Mouse (Mus musculus) hindbrain, embryonic 14.5 days (tissue): ENCODE data around the gene Pspn. TPM values are rescaled to one million over a fixed set of nuclear protein-coding genes. Genes with fewer than 3 reads are reported as not detected.

Experiments used
- ATAC-seq: fragments of 200-750 bp; cut with Nextera tagmentation; 2 replicates; pipeline ENCODE4 v1.8.0; 2017; ENCODE audit warnings: moderate number of reproducible peaks, mild to moderate bottlenecking, moderate TSS enrichment, moderate library complexity; ENCODE audit not compliant: low FRiP score
- DNase-seq: peaks from one replicate; pipeline ENCODE4 v3.0.0-alpha.2; 2015; ENCODE audit warnings: low spot score
- H3K27ac ChIP-seq: fragments of 300-500 bp; sonication (generic); 2 replicates; pipeline ENCODE4 v1.5.1; 2014; ENCODE audit warnings: mild to moderate bottlenecking, moderate library complexity
- H3K27me3 ChIP-seq: fragments of 300-500 bp; sonication (generic); 2 replicates; pipeline ENCODE4 v1.6.1; 2014; ENCODE audit warnings: mild to moderate bottlenecking, low read length, mixed read lengths; ENCODE audit not compliant: control insufficient read depth, insufficient read depth
- H3K36me3 ChIP-seq: fragments of 300-500 bp; sonication (generic); replicated peaks from 2 replicates; pipeline ENCODE4 v1.6.1; 2014; ENCODE audit not compliant: control insufficient read depth, insufficient read depth
- H3K4me1 ChIP-seq: fragments of 300-500 bp; sonication (generic); replicated peaks from 2 replicates; pipeline ENCODE4 v1.6.1; 2014; ENCODE audit warnings: antibody characterized with exemption, low read length, mixed read lengths; ENCODE audit not compliant: control insufficient read depth, insufficient read depth
- H3K4me2 ChIP-seq: fragments of 300-500 bp; sonication (generic); replicated peaks from 2 replicates; pipeline ENCODE4 v1.6.1; 2014; ENCODE audit warnings: mild to moderate bottlenecking, moderate library complexity
- H3K4me3 ChIP-seq: fragments of 300-500 bp; sonication (generic); replicated peaks from 2 replicates; pipeline ENCODE4 v1.5.1; 2014; ENCODE audit warnings: mild to moderate bottlenecking, low read length
- H3K9ac ChIP-seq: fragments of 300-500 bp; sonication (generic); 2 replicates; pipeline ENCODE4 v1.6.1; 2014
- H3K9me3 ChIP-seq: fragments of 300-500 bp; sonication (generic); 2 replicates; pipeline ENCODE4 v1.6.1; 2016; ENCODE audit warnings: low read length; ENCODE audit not compliant: control insufficient read depth
- WGBS: fragments of 180-500 bp; shearing (Covaris S2); extraction: QIAGEN DNeasy Blood & Tissue Kit; methylation state at CpG from one replicate; pipeline ENCODE4 v1.1.7; 2014; 5-methylcytosine and 5-hydroxymethylcytosine counted together
- polyA plus RNA-seq: library from polyadenylated mRNA; unstranded; fragments of >200 nt; fragmentation: Nextera tagmentation; extraction: Ambion mirVana; gene quantifications from 2 replicates; pipeline ENCODE4 v1.2.1, GENCODE M21; 2014

Pspn gene
- polyA plus RNA-seq: 0.47 and 0.68 TPM in 2 replicates

- no peaks in the 10 kb centered on the region for H3K9me3 ChIP-seq
- DNase-seq: no peak
- no peak within 1 kb of the TSS for H3K4me2 ChIP-seq
- 85% methylated on average over 9 of the region's 9 CpGs for WGBS
- no peak within 1 kb of the TSS for H3K9ac ChIP-seq
- H3K27ac ChIP-seq: no peak within 1 kb of the TSS
- H3K4me1 ChIP-seq: peaks cover 8% of the 10 kb centered on the region; the same call in 1 of the 2 replicates
- no peak for ATAC-seq
- peaks cover 68% of the 10 kb centered on the region for H3K36me3 ChIP-seq
- H3K27me3 ChIP-seq: no peaks in the 10 kb centered on the region
- no peak within 1 kb of the TSS for H3K4me3 ChIP-seq
These were observed at the start of gene Pspn for GRCm38 (mm10) chr17:56999968-57000609. Pspn (minus strand) TSS chr17:57000018.

- no peak for DNase-seq
- H3K4me1 ChIP-seq: no peaks in the 10 kb centered on the region
- no peaks in the 10 kb centered on the region for H3K9me3 ChIP-seq
- H3K36me3 ChIP-seq: peaks cover 75% of the 10 kb centered on the region
- no peak overlapping the region for H3K4me3 ChIP-seq
- no peak for ATAC-seq
- no peak overlapping the region for H3K9ac ChIP-seq
- no peak overlapping the region for H3K4me2 ChIP-seq
- no peaks in the 10 kb centered on the region for H3K27me3 ChIP-seq
- H3K27ac ChIP-seq: no peak overlapping the region
- WGBS: 97% methylated on average over 3 of the region's 3 CpGs
These were observed 49.0 kb upstream of the Pspn start for GRCm38 (mm10) chr17:57048816-57049215.

GRCm38 (mm10) chr17:57047406-57047805 is 47.6 kb upstream of the Pspn start:
- H3K27ac ChIP-seq: no peak overlapping the region
- H3K9ac ChIP-seq: no peak overlapping the region
- no peak overlapping the region for H3K4me3 ChIP-seq
- no peaks in the 10 kb centered on the region for H3K4me1 ChIP-seq
- WGBS: 27% methylated on average over 5 of the region's 5 CpGs
- no peaks in the 10 kb centered on the region for H3K9me3 ChIP-seq
- ATAC-seq: no peak
- H3K36me3 ChIP-seq: peaks cover 61% of the 10 kb centered on the region
- no peaks in the 10 kb centered on the region for H3K27me3 ChIP-seq
- no peak overlapping the region for H3K4me2 ChIP-seq
- DNase-seq: no peak

GRCm38 (mm10) chr17:57041554-57041953 is 41.7 kb upstream of the Pspn start, which contains the start of gene Slc25a41:
Slc25a41 (minus strand) TSS chr17:57041654.
- DNase-seq (no peak), ATAC-seq (no peak)
- Histone ChIP-seq H3K27ac (no peak within 1 kb of the TSS), H3K4me2 (no peak within 1 kb of the TSS), H3K4me1 (no peaks in the 10 kb centered on the region), H3K4me3 (no peak within 1 kb of the TSS), H3K36me3 (peaks cover 14% of the 10 kb centered on the region), H3K9ac (no peak within 1 kb of the TSS), H3K27me3 (0 out of 2 replicates have a peak, but pooled peaks cover 6% of the 10 kb centered on the region), H3K9me3 (no peaks in the 10 kb centered on the region)
- WGBS: 72% methylated on average over 8 of the region's 8 CpGs

- H3K27ac ChIP-seq: no peak overlapping the region
- H3K27me3 ChIP-seq: 0 out of 2 replicates have a peak, but pooled peaks cover 6% of the 10 kb centered on the region
- ATAC-seq: no peak
- 45% methylated on average over 8 of the region's 8 CpGs for WGBS
- no peak overlapping the region for H3K9ac ChIP-seq
- no peak for DNase-seq
- H3K4me1 ChIP-seq: no peaks in the 10 kb centered on the region
- no peak overlapping the region for H3K4me3 ChIP-seq
- H3K9me3 ChIP-seq: no peaks in the 10 kb centered on the region
- no peaks in the 10 kb centered on the region for H3K36me3 ChIP-seq
- H3K4me2 ChIP-seq: no peak overlapping the region
These were observed 39.2 kb upstream of the Pspn start for GRCm38 (mm10) chr17:57038978-57039377.

- peaks cover 22% of the 10 kb centered on the region for H3K4me1 ChIP-seq
- peaks cover 8% of the 10 kb centered on the region for H3K36me3 ChIP-seq
- 89% methylated on average over 4 of the region's 4 CpGs for WGBS
- ATAC-seq: no peak
- no peak overlapping the region for H3K27ac ChIP-seq
- H3K4me3 ChIP-seq: 0 out of 2 replicates have a peak overlapping the region, but pooled peaks have one; percentile 33
- no peak for DNase-seq
- H3K4me2 ChIP-seq: peak overlapping the region; percentile 68
- H3K9ac ChIP-seq: no peak overlapping the region
- H3K9me3 ChIP-seq: no peaks in the 10 kb centered on the region
- no peaks in the 10 kb centered on the region for H3K27me3 ChIP-seq
These were observed 33.0 kb upstream of the Pspn start for GRCm38 (mm10) chr17:57032854-57033253.

- H3K9me3 ChIP-seq: no peaks in the 10 kb centered on the region
- WGBS: under 1% methylated on average over 38 of the region's 38 CpGs
- peaks cover 22% of the 10 kb centered on the region for H3K4me1 ChIP-seq
- peak; percentile 99 for DNase-seq
- no peaks in the 10 kb centered on the region for H3K27me3 ChIP-seq
- ATAC-seq: peak; percentile 98
- peak overlapping the region; percentile 68 for H3K4me2 ChIP-seq
- peak overlapping the region; percentile 54 for H3K9ac ChIP-seq
- H3K4me3 ChIP-seq: peak overlapping the region; percentile 95
- H3K36me3 ChIP-seq: peaks cover 18% of the 10 kb centered on the region
- peak overlapping the region; percentile 77 for H3K27ac ChIP-seq
These were observed 32.0 kb upstream of the Pspn start for GRCm38 (mm10) chr17:57031661-57032420.

GRCm38 (mm10) chr17:57030931-57031660 is 31.3 kb upstream of the Pspn start, which contains the start of gene Khsrp:
Khsrp (minus strand) TSS chr17:57031522.
- peaks cover 25% of the 10 kb centered on the region for H3K36me3 ChIP-seq
- H3K27me3 ChIP-seq: no peaks in the 10 kb centered on the region
- H3K27ac ChIP-seq: peak within 1 kb of the TSS; percentile 94
- H3K9ac ChIP-seq: peak within 1 kb of the TSS; percentile 99
- ATAC-seq: no peak
- DNase-seq: peak; percentile 45
- H3K4me1 ChIP-seq: peaks cover 22% of the 10 kb centered on the region
- under 1% methylated on average over 84 of the region's 99 CpGs for WGBS
- peak within 1 kb of the TSS; percentile 90 for H3K4me2 ChIP-seq
- H3K9me3 ChIP-seq: no peaks in the 10 kb centered on the region
- H3K4me3 ChIP-seq: peak within 1 kb of the TSS; percentile 95

- Histone ChIP-seq H3K27me3 (no peaks in the 10 kb centered on the region), H3K4me3 (peak overlapping the region; percentile 95; the same call in 1 of the 2 replicates), H3K4me1 (peaks cover 22% of the 10 kb centered on the region), H3K27ac (no peak overlapping the region), H3K4me2 (peak overlapping the region; percentile 90), H3K9me3 (no peaks in the 10 kb centered on the region), H3K9ac (peak overlapping the region; percentile 99), H3K36me3 (peaks cover 39% of the 10 kb centered on the region)
- 65% methylated on average over 8 of the region's 8 CpGs for whole genome bisulfite sequencing
- DNase-seq (no peak), ATAC-seq (no peak)
These were observed 29.9 kb upstream of the Pspn start for GRCm38 (mm10) chr17:57029691-57030090.
